Mouse (Mus musculus) liver, adult 2 months (tissue): Measurements from ENCODE around the gene Arpc3. TPM values are rescaled to one million over a fixed set of nuclear protein-coding genes. Genes with fewer than 3 reads are reported as not detected.

Source experiments
- DNase-seq: peaks from one replicate; pipeline ENCODE4 v3.0.0-alpha.2; 2011; ENCODE audit warnings: low read depth, low spot score; ENCODE audit errors: extremely low read depth
- H3K27ac ChIP-seq: fragments of 200-500 bp; replicated peaks from 2 replicates; pipeline ENCODE4 v1.5.1; 2012; ENCODE audit warnings: low read depth, mild to moderate bottlenecking, control low read depth, inconsistent platforms, low read length; ENCODE audit not compliant: insufficient read depth
- H3K27me3 ChIP-seq: fragments of 200-500 bp; 2 replicates; pipeline ENCODE4 v1.6.1; 2012; ENCODE audit warnings: mild to moderate bottlenecking, moderate library complexity, low read length, inconsistent platforms; ENCODE audit not compliant: control insufficient read depth, insufficient read depth
- H3K36me3 ChIP-seq: fragments of 200-500 bp; 2 replicates; pipeline ENCODE4 v1.6.1; 2012; ENCODE audit warnings: low read length, inconsistent platforms; ENCODE audit not compliant: control insufficient read depth, insufficient read depth
- H3K4me1 ChIP-seq: fragments of 200-500 bp; 2 replicates; pipeline ENCODE4 v1.6.1; 2011; ENCODE audit warnings: low read length; ENCODE audit not compliant: control insufficient read depth, insufficient read depth
- H3K4me3 ChIP-seq: fragments of 200-500 bp; 2 replicates; pipeline ENCODE4 v1.5.1; 2011; ENCODE audit warnings: low read depth, mild to moderate bottlenecking, control low read depth, low read length, moderate library complexity; ENCODE audit not compliant: insufficient read depth
- H3K79me2 ChIP-seq: fragments of 200-500 bp; 2 replicates; pipeline ENCODE4 v1.6.1; 2012; ENCODE audit warnings: inconsistent platforms, mild to moderate bottlenecking, low read length, moderate library complexity; ENCODE audit not compliant: control insufficient read depth, insufficient read depth
- H3K9ac ChIP-seq: fragments of 200-500 bp; 2 replicates; pipeline ENCODE4 v1.6.1; 2012; ENCODE audit warnings: low read depth, mild to moderate bottlenecking, control low read depth, inconsistent platforms, low read length
- CTCF ChIP-seq: fragments of 200-500 bp; IDR thresholded peaks from 2 replicates; pipeline ENCODE4 v1.5.1; 2011; ENCODE audit warnings: low read depth, low read length, control low read depth
- POLR2A ChIP-seq: fragments of 200-500 bp; IDR thresholded peaks from 2 replicates; pipeline ENCODE4 v1.6.1; 2011; ENCODE audit warnings: low read length, control low read depth; ENCODE audit not compliant: insufficient read depth; ENCODE audit errors: extremely low read depth
- WGBS: fragments of 180-500 bp; shearing (Covaris S2); methylation state at CpG from one replicate; pipeline ENCODE4 v1.1.7; 2018; 5-methylcytosine and 5-hydroxymethylcytosine counted together
- polyA plus RNA-seq: library from polyadenylated mRNA; depleted of rRNA; stranded (reverse); fragments of >200 nt; gene quantifications from 2 replicates; pipeline ENCODE4 v1.2.3, GENCODE M21; 2012
- total RNA-seq: library from RNA; depleted of rRNA; stranded (reverse); fragments of >200 nt; gene quantifications from 2 replicates; pipeline ENCODE4 v1.2.3, GENCODE M21; 2014

The Arpc3 gene
- total and polyA plus RNA-seq, 2 experiments: 119 to 121 TPM

- Histone ChIP-seq H3K27ac (no peak overlapping the region), H3K79me2 (no peaks in the 10 kb centered on the region; the same call in 1 of the 2 replicates), H3K4me1 (no peaks in the 10 kb centered on the region; the same call in 1 of the 2 replicates), H3K4me3 (no peak overlapping the region), H3K27me3 (no peaks in the 10 kb centered on the region), H3K9ac (no peak overlapping the region), H3K36me3 (peaks cover 16% of the 10 kb centered on the region; the same call in 1 of the 2 replicates)
- TF ChIP-seq POLR2A: no peak
- TF ChIP-seq CTCF: no peak
- DNase-seq: no peak
- 95% methylated on average over 12 of the region's 12 CpGs for WGBS
These were observed 13.5 kb upstream of the Arpc3 start for GRCm38 (mm10) chr5:122378171-122378570.

GRCm38 (mm10) chr5:122379374-122380155 lies 12.1 kb upstream of the Arpc3 start:
- DNase-seq: peak; percentile 42
- Histone ChIP-seq H3K27ac (no peak overlapping the region), H3K9ac (no peak overlapping the region), H3K27me3 (no peaks in the 10 kb centered on the region), H3K79me2 (no peaks in the 10 kb centered on the region), H3K36me3 (peaks cover 16% of the 10 kb centered on the region; the same call in 1 of the 2 replicates), H3K4me3 (no peak overlapping the region), H3K4me1 (no peaks in the 10 kb centered on the region)
- no peak for TF ChIP-seq POLR2A
- TF ChIP-seq CTCF: peak; percentile 96
- 54% methylated on average over 11 of the region's 11 CpGs for WGBS

GRCm38 (mm10) chr5:122390006-122390405 lies 1.7 kb upstream of the Arpc3 start:
- DNase-seq: no peak
- H3K9ac ChIP-seq: no peak overlapping the region
- H3K4me1 ChIP-seq: peaks cover 5% of the 10 kb centered on the region; the same call in 1 of the 2 replicates
- no peak overlapping the region for H3K27ac ChIP-seq
- peaks cover 11% of the 10 kb centered on the region; the same call in 1 of the 2 replicates for H3K79me2 ChIP-seq
- no peak overlapping the region for H3K4me3 ChIP-seq
- 91% methylated on average over 5 of the region's 5 CpGs for WGBS
- no peak for TF ChIP-seq POLR2A
- TF ChIP-seq CTCF: no peak
- H3K27me3 ChIP-seq: no peaks in the 10 kb centered on the region
- no peaks in the 10 kb centered on the region for H3K36me3 ChIP-seq

DNA sequence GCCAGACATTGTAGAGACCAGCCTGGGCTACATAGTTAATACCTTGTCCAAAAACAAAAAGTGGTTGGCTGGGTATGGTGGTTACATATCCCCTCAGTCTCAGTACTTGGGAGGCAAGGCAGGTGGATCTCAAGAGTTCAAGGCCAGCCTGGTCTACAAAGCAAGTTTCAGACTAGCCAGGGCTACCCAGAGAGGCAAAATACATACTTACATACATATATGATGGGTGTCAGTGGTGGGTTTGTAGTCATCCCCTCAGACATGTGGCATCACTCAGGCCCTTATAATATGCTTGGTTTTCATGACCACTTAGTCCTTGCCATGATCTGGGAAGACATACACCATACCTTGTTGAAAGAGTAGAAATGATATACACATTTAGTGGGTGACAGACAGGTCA lies 1.0 kb upstream of the Arpc3 start:
- H3K9ac ChIP-seq: no peak overlapping the region
- H3K27me3 ChIP-seq: no peaks in the 10 kb centered on the region
- no peak for DNase-seq
- H3K4me3 ChIP-seq: no peak overlapping the region
- no peaks in the 10 kb centered on the region for H3K36me3 ChIP-seq
- no peak overlapping the region for H3K27ac ChIP-seq
- H3K4me1 ChIP-seq: peaks cover 5% of the 10 kb centered on the region; the same call in 1 of the 2 replicates
- no peak for TF ChIP-seq POLR2A
- TF ChIP-seq CTCF: no peak
- peaks cover 11% of the 10 kb centered on the region; the same call in 1 of the 2 replicates for H3K79me2 ChIP-seq

DNA sequence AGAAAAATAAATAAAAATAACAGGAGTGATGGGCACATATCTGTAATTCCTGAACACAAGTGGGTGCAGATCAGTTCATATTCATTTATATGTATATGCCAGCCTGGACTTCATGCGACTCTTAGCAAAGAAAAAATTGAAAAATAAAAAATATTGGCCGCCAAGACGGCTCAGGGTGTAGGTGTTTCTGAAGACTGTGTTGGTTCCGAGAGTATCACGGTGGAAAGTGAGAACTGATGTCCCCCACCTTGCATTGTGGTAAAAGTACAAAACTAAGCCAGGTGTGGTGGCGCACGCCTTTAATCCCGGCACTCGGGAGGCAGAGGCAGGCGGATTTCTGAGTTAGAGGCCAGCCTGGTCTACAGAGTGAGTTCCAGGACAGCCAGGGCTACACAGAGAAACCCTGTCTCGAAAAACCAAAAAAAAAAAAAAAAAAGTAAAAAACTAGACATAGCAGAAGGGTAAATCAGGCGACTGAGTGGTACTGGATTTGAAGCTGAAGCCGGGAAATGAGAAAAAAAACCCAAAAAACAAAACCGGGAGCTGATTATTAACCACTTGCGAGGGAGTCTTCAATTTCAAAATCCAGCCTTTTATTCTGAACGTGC lies 396 bp upstream of the Arpc3 start:
- Histone ChIP-seq H3K4me1 (peaks cover 5% of the 10 kb centered on the region; the same call in 1 of the 2 replicates), H3K36me3 (no peaks in the 10 kb centered on the region), H3K27ac (no peak overlapping the region), H3K4me3 (peak overlapping the region; percentile 89), H3K9ac (no peak overlapping the region), H3K27me3 (no peaks in the 10 kb centered on the region), H3K79me2 (peaks cover 11% of the 10 kb centered on the region; the same call in 1 of the 2 replicates)
- TF ChIP-seq CTCF: no peak
- TF ChIP-seq POLR2A: no peak
- WGBS: 49% methylated on average over 16 of the region's 16 CpGs
- no peak for DNase-seq
